Mouse (Mus musculus) heart, postnatal 0 days (tissue): ENCODE results near the gene Prdm11.

Source experiments
- CTCF ChIP-seq: IDR thresholded peaks from 2 replicates; pipeline ENCODE4 v1.5.1; 2016; ENCODE audit warnings: antibody characterized with exemption, control low read depth, low read depth
- EP300 ChIP-seq: IDR thresholded peaks from 2 replicates; pipeline ENCODE4 v1.6.1; 2016; ENCODE audit warnings: antibody characterized with exemption, low read depth

- no peak for TF ChIP-seq EP300
- TF ChIP-seq CTCF = no peak
Measured at GRCm38 (mm10) chr2:92967032-92967838, 78.7 kb downstream of the Prdm11 start.
